Mouse (Mus musculus) kidney, postnatal 25 days (tissue): ENCODE results near the gene Serpinb6a.

ENCODE experiments used
- DNase-seq, 2 experiments: peaks; one replicate each; pipeline ENCODE4 v3.0.0; 2021; ENCODE audit warnings: mixed read lengths in 2 of 2

Serpinb6a gene

DNA sequence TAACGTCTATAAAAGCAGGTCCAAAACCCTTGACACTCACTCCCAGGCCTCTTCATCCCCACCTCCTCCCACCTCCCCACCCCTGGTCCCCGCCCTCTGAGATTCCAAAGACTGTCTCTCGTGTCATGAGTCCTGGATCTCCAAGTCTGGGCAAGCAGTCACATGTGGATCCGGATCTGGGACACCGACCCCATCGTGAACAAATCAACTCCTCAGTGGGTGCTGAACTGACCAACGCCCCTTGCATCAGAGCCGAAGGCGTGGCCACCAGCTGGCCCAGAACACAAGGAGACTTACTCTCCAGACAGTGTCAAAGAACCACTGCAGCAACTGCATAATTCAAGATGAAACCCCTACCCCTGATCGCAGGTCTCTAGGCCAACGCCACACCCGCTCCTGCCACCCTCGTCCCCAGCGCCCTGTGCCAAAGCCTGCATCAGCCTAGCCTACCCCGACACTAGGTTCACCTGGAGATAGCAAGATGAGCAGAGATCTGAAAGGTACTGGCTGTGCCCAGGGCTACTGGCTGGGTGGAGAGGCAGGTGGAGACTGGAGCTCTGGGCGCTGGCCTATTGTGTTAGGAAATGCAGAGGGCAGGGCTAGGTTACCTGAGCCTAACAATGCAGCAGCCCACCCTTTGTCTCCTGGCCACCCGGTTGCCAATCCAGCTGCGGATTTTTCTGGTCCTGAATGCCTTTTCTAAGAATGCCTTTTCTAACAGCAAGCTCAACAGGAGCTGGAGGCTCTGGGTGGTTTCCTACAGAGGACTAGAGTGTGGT, 97.2 kb downstream of the Serpinb6a start, which contains the start of gene Serpinb6c:
TSS of gene Serpinb6c (minus strand) at position 533 of the 779 bp plus-strand sequence.
- no peak for DNase-seq

DNA sequence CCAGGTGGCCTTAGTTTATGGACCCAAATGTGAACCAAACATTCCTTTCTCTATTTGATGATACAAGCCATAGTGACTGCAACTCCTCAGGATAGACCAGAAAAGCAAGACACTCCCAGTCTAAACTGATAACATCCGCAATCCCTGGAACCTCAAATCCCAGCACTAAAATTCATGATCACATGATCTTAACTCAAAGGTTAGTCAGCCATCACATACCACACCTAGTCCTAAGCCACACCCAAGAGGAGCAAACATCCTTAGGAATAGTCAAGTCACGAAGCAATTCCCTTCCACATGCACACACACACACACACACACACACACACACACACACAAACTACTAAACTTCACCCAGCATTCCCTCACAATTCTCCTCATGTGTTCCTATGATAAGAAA, 99.3 kb downstream of the Serpinb6a start:
- no peak for DNase-seq

GRCm38 (mm10) chr13:33894207-33894606, 108.4 kb downstream of the Serpinb6a start:
- DNase-seq = peak in 1 of 2 experiments; percentile 23
